Mouse (Mus musculus): ENCODE results near the gene Sfr1. TPM values are rescaled to one million over a fixed set of nuclear protein-coding genes. Genes with fewer than 3 reads are reported as not detected.

Sfr1 gene
- polyA plus RNA-seq (2011; ENCODE audit: insufficient read depth, insufficient read length, low replicate concordance, missing spikeins), result 35.6 and 53.0 TPM in 2 replicates

DNA sequence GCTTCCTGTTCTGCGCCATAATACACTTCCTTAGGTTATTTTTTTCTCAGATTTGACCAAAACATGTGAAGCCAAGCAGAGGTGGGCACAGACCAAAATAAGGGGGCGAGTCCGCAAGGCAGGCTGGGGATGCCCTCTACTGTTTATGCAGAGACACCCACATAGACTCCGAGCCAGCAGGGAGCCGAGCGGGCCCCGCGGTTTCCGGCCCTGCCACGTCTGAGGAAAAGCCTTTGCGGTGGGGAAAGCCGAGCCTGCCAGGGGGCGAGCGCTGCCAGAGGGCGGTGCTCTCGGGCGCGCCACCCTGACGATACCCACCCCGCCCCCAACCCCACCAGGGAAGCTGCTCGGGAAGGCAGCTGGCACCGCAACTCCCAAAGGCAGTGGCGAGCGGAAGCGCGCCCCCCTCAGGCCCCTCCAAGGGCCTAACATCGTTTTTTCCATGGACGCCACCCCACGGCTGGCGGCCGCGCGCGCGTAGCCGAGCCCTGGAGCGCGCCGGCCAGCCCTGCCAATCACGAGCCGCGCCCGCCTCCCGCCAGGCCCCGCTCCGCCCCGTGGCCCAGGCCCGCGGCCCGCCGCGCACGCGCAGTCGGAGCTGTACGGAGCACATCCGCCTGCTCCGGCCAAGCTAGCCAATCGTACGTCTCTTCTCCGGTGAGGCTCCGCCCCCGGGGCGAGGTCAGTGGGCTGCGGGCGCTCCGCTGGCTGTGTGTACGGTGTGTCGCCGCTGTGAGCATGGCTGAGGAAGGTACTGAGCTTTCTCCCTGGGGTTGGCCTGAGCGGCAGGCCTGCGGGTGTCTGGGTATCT, at the start of gene Sfr1:
Gene Sfr1 (plus strand): TSS at position 612 of the 811 bp plus-strand sequence.
- peak within 1 kb of the TSS; percentile 93 for H3K27ac ChIP-seq (ENCODE audit: control insufficient read depth, insufficient read depth, low read depth, low read length, poor library complexity)
- WGBS, result under 1% methylated on average over 72 of the region's 72 CpGs
- peak; percentile 32; the same call in 1 of the 2 replicates for TF ChIP-seq CTCF (IDR thresholded peaks at IDR 0.05; ENCODE audit: control insufficient read depth, insufficient read depth, low read length)
- peak; percentile 80 for TF ChIP-seq POLR2A (IDR thresholded peaks at IDR 0.05; ENCODE audit: borderline replicate concordance, control insufficient read depth, low read depth, low read length)
- no peaks in the 10 kb centered on the region; the same call in 1 of the 2 replicates for H3K4me1 ChIP-seq (ENCODE audit: control insufficient read depth, insufficient read depth, low read length)
- peak within 1 kb of the TSS; percentile 97 for H3K4me3 ChIP-seq (replicated peaks; ENCODE audit: control insufficient read depth, low read depth, low read length)

- H3K27ac ChIP-seq (ENCODE audit: control insufficient read depth, insufficient read depth, low read depth, low read length, poor library complexity), result no peak overlapping the region
- WGBS, result 27% methylated on average over 7 of the region's 7 CpGs
- no peak overlapping the region for H3K4me3 ChIP-seq (replicated peaks; ENCODE audit: control insufficient read depth, low read depth, low read length)
- no peak for TF ChIP-seq CTCF (IDR thresholded peaks at IDR 0.05; ENCODE audit: control insufficient read depth, insufficient read depth, low read length)
- no peak for TF ChIP-seq POLR2A (IDR thresholded peaks at IDR 0.05; ENCODE audit: borderline replicate concordance, control insufficient read depth, low read depth, low read length)
- H3K4me1 ChIP-seq (ENCODE audit: control insufficient read depth, insufficient read depth, low read length), result no peaks in the 10 kb centered on the region
Observed at GRCm38 (mm10) chr19:47689592-47689991, 41.9 kb upstream of the Sfr1 start.

- Histone ChIP-seq H3K4me3 (replicated peaks; ENCODE audit: control insufficient read depth, low read depth, low read length) (no peak within 1 kb of the TSS), H3K27ac (ENCODE audit: control insufficient read depth, insufficient read depth, low read depth, low read length, poor library complexity) (no peak within 1 kb of the TSS), H3K4me1 (ENCODE audit: control insufficient read depth, insufficient read depth, low read length) (no peaks in the 10 kb centered on the region; the same call in 1 of the 2 replicates)
- TF ChIP-seq CTCF (IDR thresholded peaks at IDR 0.05; ENCODE audit: control insufficient read depth, insufficient read depth, low read length) (no peak), POLR2A (IDR thresholded peaks at IDR 0.05; ENCODE audit: borderline replicate concordance, control insufficient read depth, low read depth, low read length) (no peak)
- 37% methylated on average over 6 of the region's 6 CpGs for WGBS
Observed at GRCm38 (mm10) chr19:47691994-47692393, 39.5 kb upstream of the Sfr1 start, which contains the start of gene Col17a1. Gene Col17a1, minus strand, starts transcription at chr19:47692094.

GRCm38 (mm10) chr19:47695725-47696124, 35.8 kb upstream of the Sfr1 start:
- no peak overlapping the region for H3K27ac ChIP-seq (ENCODE audit: control insufficient read depth, insufficient read depth, low read depth, low read length, poor library complexity)
- TF ChIP-seq POLR2A (IDR thresholded peaks at IDR 0.05; ENCODE audit: borderline replicate concordance, control insufficient read depth, low read depth, low read length), result no peak
- no peak for TF ChIP-seq CTCF (IDR thresholded peaks at IDR 0.05; ENCODE audit: control insufficient read depth, insufficient read depth, low read length)
- no peaks in the 10 kb centered on the region; the same call in none of the 2 replicates for H3K4me1 ChIP-seq (ENCODE audit: control insufficient read depth, insufficient read depth, low read length)
- H3K4me3 ChIP-seq (replicated peaks; ENCODE audit: control insufficient read depth, low read depth, low read length), result no peak overlapping the region
- 29% methylated on average over 6 of the region's 6 CpGs for WGBS

GRCm38 (mm10) chr19:47696411-47696810, 35.1 kb upstream of the Sfr1 start:
- no peak overlapping the region for H3K27ac ChIP-seq (ENCODE audit: control insufficient read depth, insufficient read depth, low read depth, low read length, poor library complexity)
- no peak for TF ChIP-seq CTCF (IDR thresholded peaks at IDR 0.05; ENCODE audit: control insufficient read depth, insufficient read depth, low read length)
- no peak for TF ChIP-seq POLR2A (IDR thresholded peaks at IDR 0.05; ENCODE audit: borderline replicate concordance, control insufficient read depth, low read depth, low read length)
- no peaks in the 10 kb centered on the region; the same call in none of the 2 replicates for H3K4me1 ChIP-seq (ENCODE audit: control insufficient read depth, insufficient read depth, low read length)
- H3K4me3 ChIP-seq (replicated peaks; ENCODE audit: control insufficient read depth, low read depth, low read length), result no peak overlapping the region
- WGBS, result 87% methylated on average over 8 of the region's 8 CpGs

- Histone ChIP-seq H3K27ac (ENCODE audit: control insufficient read depth, insufficient read depth, low read depth, low read length, poor library complexity) (no peak overlapping the region), H3K4me1 (ENCODE audit: control insufficient read depth, insufficient read depth, low read length) (no peaks in the 10 kb centered on the region; the same call in none of the 2 replicates), H3K4me3 (replicated peaks; ENCODE audit: control insufficient read depth, low read depth, low read length) (no peak overlapping the region)
- WGBS, result 14% methylated on average over 11 of the region's 11 CpGs
- no peak for TF ChIP-seq POLR2A (IDR thresholded peaks at IDR 0.05; ENCODE audit: borderline replicate concordance, control insufficient read depth, low read depth, low read length)
- TF ChIP-seq CTCF (IDR thresholded peaks at IDR 0.05; ENCODE audit: control insufficient read depth, insufficient read depth, low read length), result no peak
Observed at GRCm38 (mm10) chr19:47697067-47697466, 34.4 kb upstream of the Sfr1 start.

GRCm38 (mm10) chr19:47698266-47698665, 33.2 kb upstream of the Sfr1 start:
- Histone ChIP-seq H3K4me3 (replicated peaks; ENCODE audit: control insufficient read depth, low read depth, low read length) (no peak overlapping the region), H3K27ac (ENCODE audit: control insufficient read depth, insufficient read depth, low read depth, low read length, poor library complexity) (no peak overlapping the region), H3K4me1 (ENCODE audit: control insufficient read depth, insufficient read depth, low read length) (no peaks in the 10 kb centered on the region; the same call in none of the 2 replicates)
- TF ChIP-seq POLR2A (IDR thresholded peaks at IDR 0.05; ENCODE audit: borderline replicate concordance, control insufficient read depth, low read depth, low read length), result no peak
- no peak for TF ChIP-seq CTCF (IDR thresholded peaks at IDR 0.05; ENCODE audit: control insufficient read depth, insufficient read depth, low read length)
- 63% methylated on average over 9 of the region's 9 CpGs for WGBS

- no peaks in the 10 kb centered on the region; the same call in none of the 2 replicates for H3K4me1 ChIP-seq (ENCODE audit: control insufficient read depth, insufficient read depth, low read length)
- TF ChIP-seq POLR2A (IDR thresholded peaks at IDR 0.05; ENCODE audit: borderline replicate concordance, control insufficient read depth, low read depth, low read length), result no peak
- no peak for TF ChIP-seq CTCF (IDR thresholded peaks at IDR 0.05; ENCODE audit: control insufficient read depth, insufficient read depth, low read length)
- 82% methylated on average over 9 of the region's 9 CpGs for WGBS
- no peak overlapping the region for H3K27ac ChIP-seq (ENCODE audit: control insufficient read depth, insufficient read depth, low read depth, low read length, poor library complexity)
- H3K4me3 ChIP-seq (replicated peaks; ENCODE audit: control insufficient read depth, low read depth, low read length), result no peak overlapping the region
Observed at GRCm38 (mm10) chr19:47699743-47700142, 31.7 kb upstream of the Sfr1 start.
